Mouse (Mus musculus): ENCODE results near the gene Cast.

- TF ChIP-seq POLR2A (IDR thresholded peaks at IDR 0.05; ENCODE audit: control insufficient read depth in 1 of 2, insufficient read depth in 1 of 2, low read depth in 1 of 2, low read length in 2 of 2, poor library complexity in 1 of 2) = no peak
- no peak for TF ChIP-seq CTCF (IDR thresholded peaks at IDR 0.05 in 2 of 3, conservative IDR thresholded peaks at IDR 0.05 in 1 of 3; ENCODE audit: control insufficient read depth in 1 of 3, insufficient read depth in 1 of 3, low read depth in 2 of 3, low read length in 3 of 3, poor library complexity in 1 of 3, severe bottlenecking in 1 of 3)
- no peak for TF ChIP-seq RCOR1 (IDR thresholded peaks at IDR 0.05; ENCODE audit: low read depth, low read length)
- no peak for TF ChIP-seq ZMIZ1 (IDR thresholded peaks at IDR 0.05; ENCODE audit: low read depth, low read length)
- no peak for TF ChIP-seq CHD2 (IDR thresholded peaks at IDR 0.05; ENCODE audit: low read length)
- no peak for TF ChIP-seq GATA1 (IDR thresholded peaks at IDR 0.05; ENCODE audit: low read depth, low read length)
- no peak for TF ChIP-seq MAFK (IDR thresholded peaks at IDR 0.05; ENCODE audit: borderline replicate concordance, low read depth, low read length)
- no peak for TF ChIP-seq MYB (IDR thresholded peaks at IDR 0.05; ENCODE audit: low read depth, low read length)
- TF ChIP-seq MAZ (IDR thresholded peaks at IDR 0.05; ENCODE audit: low read depth, low read length) = no peak
- TF ChIP-seq CHD1 (IDR thresholded peaks at IDR 0.05; ENCODE audit: low read depth, low read length) = no peak
These were observed 1.7 kb downstream of the Cast start for GRCm38 (mm10) chr13:74806934-74807333.

Measured in MEL (cell line).